10 mouse cellular contexts compared by ENCODE assay signal in the genomic region with DNA sequence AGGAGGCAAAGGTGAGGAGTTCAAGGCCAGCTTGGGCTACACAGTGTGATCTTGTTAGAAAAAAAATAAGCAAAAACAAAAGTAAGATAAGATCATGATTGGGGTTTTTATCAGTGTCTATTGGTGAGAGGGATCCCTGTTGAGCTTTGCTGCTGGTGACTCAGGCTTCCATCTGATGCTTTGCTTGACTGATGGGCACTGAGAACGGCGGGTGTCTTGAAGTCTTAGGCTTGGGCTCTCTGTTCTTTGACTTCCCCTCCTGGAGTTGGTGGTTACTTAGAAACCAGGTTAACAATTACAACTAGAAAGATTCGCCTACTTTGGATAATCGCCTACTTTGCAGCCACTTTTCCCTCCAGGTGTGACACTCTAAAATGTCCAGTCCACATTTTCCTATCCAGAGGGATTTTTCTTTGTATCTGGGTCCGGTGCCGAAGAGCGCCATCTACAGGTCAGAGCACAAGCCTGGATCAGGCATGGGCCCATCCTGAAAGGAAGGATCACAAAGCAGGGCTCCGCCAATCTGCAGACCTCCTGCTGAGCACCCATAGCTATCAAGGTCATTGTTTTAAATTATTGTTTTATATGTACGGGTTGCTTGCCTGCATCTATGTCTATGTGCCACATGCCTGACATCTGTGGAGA. TPM values are rescaled to one million over a fixed set of nuclear protein-coding genes. Genes with fewer than 3 reads are reported as not detected.
DNase-seq lines count a peak whose midpoint lies in the region; ATAC-seq and TF ChIP-seq lines count a peak whose summit lies in the region.
"Had no signal": no experiment of that assay in that cellular context is flagged by ENCODE, and none has a peak within 500 bp of the region (broad histone marks: within the 10 kb centered on the region; RNA-seq: fewer than 3 reads in every experiment).

No protein-coding gene starts in this region.

- no peak for ATAC-seq in midbrain, embryonic 15.5 days (replicated peaks)

- no peak overlapping the region for H3K4me2 ChIP-seq in midbrain, embryonic 15.5 days
- H3K4me2 ChIP-seq: liver, embryonic 13.5 days had no signal

- H3K4me1 ChIP-seq in cerebellum, adult 2 months (ENCODE audit: control insufficient read depth, insufficient read depth, low read length): no peaks in the 10 kb centered on the region
- H3K4me1 ChIP-seq in midbrain, embryonic 10.5 days: peaks cover 18% of the 10 kb centered on the region
- H3K4me1 ChIP-seq in midbrain, embryonic 15.5 days: peaks cover 6% of the 10 kb centered on the region; the same call in 1 of the 2 replicates

- H3K4me3 ChIP-seq in cerebellum, adult 2 months (replicated peaks; ENCODE audit: insufficient read depth, low read depth, low read length): no peak overlapping the region
- no peak overlapping the region for H3K4me3 ChIP-seq in midbrain, embryonic 10.5 days
- H3K4me3 ChIP-seq in midbrain, embryonic 15.5 days: no peak overlapping the region
- H3K4me3 ChIP-seq: erythroblast, embryonic 14.5 days; liver, embryonic 13.5 days had no signal

- WGBS in cerebellum, adult 2 months: 57% methylated on average over 9 of the region's 9 CpGs
- 57% methylated on average over 9 of the region's 9 CpGs for WGBS in midbrain, embryonic 10.5 days
- 61% methylated on average over 9 of the region's 9 CpGs for WGBS in midbrain, embryonic 15.5 days

- no peak overlapping the region for H3K27ac ChIP-seq in cerebellum, adult 2 months (ENCODE audit: insufficient read depth, low read length)
- H3K27ac ChIP-seq in midbrain, embryonic 10.5 days (replicated peaks): no peak overlapping the region
- H3K27ac ChIP-seq in midbrain, embryonic 15.5 days: no peak overlapping the region
- H3K27ac ChIP-seq: liver, embryonic 13.5 days had no signal

- DNase-seq in cerebellum, adult 2 months: no peak
- DNase-seq in cerebellum, adult 11-12 months: no peak
- DNase-seq in midbrain, embryonic 10.5 days (ENCODE audit: low spot score): peak; percentile 38
- peak; percentile 45 for DNase-seq in embryo, embryonic 9.5 days (ENCODE audit: extremely low spot score)
- DNase-seq in natural killer cell, adult 2 months (ENCODE audit: low spot score in 2 of 2): peak; percentile 43 to 56
- no peak for DNase-seq in right cerebral cortex, adult 2 months (ENCODE audit: low spot score in 2 of 2)
- no peak for DNase-seq in spleen, postnatal 4 days (ENCODE audit: low spot score in 2 of 2)
- DNase-seq: liver, embryonic 13.5 days had no signal

- no peak for TF ChIP-seq POLR2A in cerebellum, adult 2 months (IDR thresholded peaks at IDR 0.05; ENCODE audit: borderline replicate concordance, insufficient read depth, low read length)

- no peaks in the 10 kb centered on the region for H3K36me3 ChIP-seq in midbrain, embryonic 10.5 days
- no peaks in the 10 kb centered on the region for H3K36me3 ChIP-seq in midbrain, embryonic 15.5 days (replicated peaks)
- H3K36me3 ChIP-seq: liver, embryonic 13.5 days had no signal

- 0 out of 2 replicates have a peak, but pooled peaks have one; percentile 15 for TF ChIP-seq CTCF in cerebellum, adult 2 months (IDR thresholded peaks at IDR 0.05; ENCODE audit: borderline replicate concordance, insufficient read depth, low read depth, low read length)

- H3K9ac ChIP-seq in midbrain, embryonic 15.5 days: no peak overlapping the region
- H3K9ac ChIP-seq: liver, embryonic 13.5 days had no signal

- H3K9me3 ChIP-seq in midbrain, embryonic 10.5 days (replicated peaks): no peaks in the 10 kb centered on the region
- no peaks in the 10 kb centered on the region for H3K9me3 ChIP-seq in midbrain, embryonic 15.5 days
- H3K9me3 ChIP-seq: liver, embryonic 13.5 days had no signal

- no peaks in the 10 kb centered on the region; the same call in 1 of the 2 replicates for H3K27me3 ChIP-seq in cerebellum, adult 2 months (ENCODE audit: control insufficient read depth, insufficient read depth, low read length)
- no peaks in the 10 kb centered on the region for H3K27me3 ChIP-seq in midbrain, embryonic 10.5 days (ENCODE audit: low read depth, poor library complexity, severe bottlenecking)
- no peaks in the 10 kb centered on the region for H3K27me3 ChIP-seq in midbrain, embryonic 15.5 days (replicated peaks)
- H3K27me3 ChIP-seq: liver, embryonic 13.5 days had no signal

RNA-seq across cellular contexts. Expression of gene Ripor2, which starts 34.1 kb away (rescaled TPM):
- polyA plus RNA-seq in cerebellum, adult 2 months (2012; rRNA removed): 8.5 and 8.9 TPM in 2 replicates
- polyA plus RNA-seq in midbrain, embryonic 10.5 days (2016; fragmentation: Nextera tagmentation; extraction: Ambion mirVana): 3.5 and 6.6 TPM in 2 replicates
- 32.3 and 34.0 TPM in 2 replicates for polyA plus RNA-seq in midbrain, embryonic 15.5 days (2015; fragmentation: Nextera tagmentation; extraction: Ambion mirVana)

Comparison
In these comparisons a context has a peak if more than half of its experiments do, and no peak if none do; other contexts are left out.
1. DNase-seq: peak in midbrain, embryonic 10.5 days (single experiment), embryo, embryonic 9.5 days (single experiment) and natural killer cell, adult 2 months (2 of 2); none in cerebellum, adult 2 months (0 of 2), cerebellum, adult 11-12 months (single experiment), right cerebral cortex, adult 2 months (0 of 2) and spleen, postnatal 4 days (0 of 2).